In genomic region chr19:47429245-47429644, GRCm38 (mm10) we compare ENCODE assay signal across 9 mouse cellular contexts. TPM values are rescaled to one million over a fixed set of nuclear protein-coding genes. Genes with fewer than 3 reads are reported as not detected.
DNase-seq lines count a peak whose midpoint lies in the region; ATAC-seq and TF ChIP-seq lines count a peak whose summit lies in the region.
"Had no signal": no experiment of that assay in that cellular context is flagged by ENCODE, and none has a peak within 500 bp of the region (broad histone marks: within the 10 kb centered on the region; RNA-seq: fewer than 3 reads in every experiment).

No protein-coding gene starts in this region.

- WGBS in kidney, embryonic 15.5 days: 71% methylated on average over 3 of the region's 3 CpGs
- 37% methylated on average over 3 of the region's 3 CpGs for WGBS in heart, adult 2 months
- WGBS in heart, embryonic 16.5 days: 38% methylated on average over 3 of the region's 3 CpGs
- 85% methylated on average over 3 of the region's 3 CpGs for WGBS in liver, embryonic 11.5 days
- 94% methylated on average over 3 of the region's 3 CpGs for WGBS in midbrain, embryonic 11.5 days

- H3K9ac ChIP-seq in kidney, embryonic 15.5 days: no peak overlapping the region
- no peak overlapping the region for H3K9ac ChIP-seq in heart, adult 2 months (ENCODE audit: low read depth, low read length)
- H3K9ac ChIP-seq in heart, embryonic 16.5 days (ENCODE audit: low read length): no peak overlapping the region
- H3K9ac ChIP-seq in liver, embryonic 11.5 days (ENCODE audit: low read depth, low read length): 0 out of 2 replicates have a peak overlapping the region, but pooled peaks have one; percentile 6
- H3K9ac ChIP-seq in midbrain, embryonic 11.5 days (ENCODE audit: low read length): no peak overlapping the region

- no peak overlapping the region for H3K4me3 ChIP-seq in kidney, embryonic 15.5 days (replicated peaks)
- H3K4me3 ChIP-seq in heart, adult 2 months: no peak overlapping the region
- no peak overlapping the region for H3K4me3 ChIP-seq in heart, embryonic 16.5 days (ENCODE audit: low read length)
- no peak overlapping the region for H3K4me3 ChIP-seq in liver, embryonic 11.5 days (ENCODE audit: low read depth, low read length)
- H3K4me3 ChIP-seq in midbrain, embryonic 11.5 days (ENCODE audit: low read depth, low read length): no peak overlapping the region

- 0 out of 2 replicates have a peak, but pooled peaks cover under 1% of the 10 kb centered on the region for H3K36me3 ChIP-seq in kidney, embryonic 15.5 days
- H3K36me3 ChIP-seq in heart, adult 2 months (ENCODE audit: control insufficient read depth, insufficient read depth, low read length): no peaks in the 10 kb centered on the region; the same call in 1 of the 2 replicates
- H3K36me3 ChIP-seq in heart, embryonic 16.5 days (ENCODE audit: control insufficient read depth, insufficient read depth): no peaks in the 10 kb centered on the region; the same call in 1 of the 2 replicates
- H3K36me3 ChIP-seq in liver, embryonic 11.5 days (ENCODE audit: control insufficient read depth, insufficient read depth, low read length): no peaks in the 10 kb centered on the region
- H3K36me3 ChIP-seq in midbrain, embryonic 11.5 days (ENCODE audit: control insufficient read depth, insufficient read depth, low read length): no peaks in the 10 kb centered on the region

- 0 out of 2 replicates have a peak, but pooled peaks have one; percentile 12 for TF ChIP-seq CTCF in heart, adult 2 months (IDR thresholded peaks at IDR 0.05)

- no peak for ATAC-seq in kidney, embryonic 15.5 days (replicated peaks; ENCODE audit: low FRiP score)
- no peak for ATAC-seq in heart, embryonic 16.5 days (replicated peaks; ENCODE audit: extremely low read depth, insufficient read depth, low FRiP score)
- ATAC-seq in liver, embryonic 11.5 days (replicated peaks; ENCODE audit: low FRiP score): no peak
- no peak for ATAC-seq in midbrain, embryonic 11.5 days (ENCODE audit: low FRiP score)
- no peak for ATAC-seq in inflammation-experienced regulatory T-cells, adult 6 months

- H3K4me2 ChIP-seq in kidney, embryonic 15.5 days: no peak overlapping the region
- no peak overlapping the region for H3K4me2 ChIP-seq in heart, embryonic 16.5 days (ENCODE audit: low read depth, low read length)
- peak overlapping the region; percentile 8; the same call in 1 of the 2 replicates for H3K4me2 ChIP-seq in liver, embryonic 11.5 days
- no peak overlapping the region for H3K4me2 ChIP-seq in midbrain, embryonic 11.5 days

- peaks cover 4% of the 10 kb centered on the region for H3K79me2 ChIP-seq in heart, adult 2 months (replicated peaks; ENCODE audit: control insufficient read depth, insufficient read depth, low read length)

- H3K27ac ChIP-seq in kidney, embryonic 15.5 days: peak overlapping the region; percentile 72; the same call in 1 of the 2 replicates
- H3K27ac ChIP-seq in heart, adult 2 months: peak overlapping the region; percentile 52
- peak overlapping the region; percentile 44 for H3K27ac ChIP-seq in heart, embryonic 16.5 days (ENCODE audit: low read length)
- H3K27ac ChIP-seq in liver, embryonic 11.5 days (ENCODE audit: low read depth, low read length): peak overlapping the region; percentile 60; the same call in 1 of the 2 replicates
- no peak overlapping the region for H3K27ac ChIP-seq in midbrain, embryonic 11.5 days (ENCODE audit: low read depth, low read length)

- H3K4me1 ChIP-seq in kidney, embryonic 15.5 days: peaks cover 47% of the 10 kb centered on the region
- H3K4me1 ChIP-seq in heart, adult 2 months (ENCODE audit: control insufficient read depth, insufficient read depth, low read length): peaks cover 29% of the 10 kb centered on the region
- H3K4me1 ChIP-seq in heart, embryonic 16.5 days (ENCODE audit: control insufficient read depth, insufficient read depth, low read length): peaks cover 42% of the 10 kb centered on the region
- peaks cover 58% of the 10 kb centered on the region for H3K4me1 ChIP-seq in liver, embryonic 11.5 days (replicated peaks; ENCODE audit: control insufficient read depth, insufficient read depth, low read length)
- 0 out of 2 replicates have a peak, but pooled peaks cover 2% of the 10 kb centered on the region for H3K4me1 ChIP-seq in midbrain, embryonic 11.5 days (ENCODE audit: control insufficient read depth, insufficient read depth, low read length)

- no peaks in the 10 kb centered on the region for H3K27me3 ChIP-seq in kidney, embryonic 15.5 days
- no peaks in the 10 kb centered on the region for H3K27me3 ChIP-seq in heart, adult 2 months (ENCODE audit: control insufficient read depth, insufficient read depth, low read length)
- no peaks in the 10 kb centered on the region for H3K27me3 ChIP-seq in heart, embryonic 16.5 days (ENCODE audit: control insufficient read depth, insufficient read depth, low read length)
- no peaks in the 10 kb centered on the region for H3K27me3 ChIP-seq in liver, embryonic 11.5 days (replicated peaks; ENCODE audit: control insufficient read depth, insufficient read depth, low read length)
- no peaks in the 10 kb centered on the region for H3K27me3 ChIP-seq in midbrain, embryonic 11.5 days (ENCODE audit: control insufficient read depth, insufficient read depth, low read length)

- H3K9me3 ChIP-seq in kidney, embryonic 15.5 days (replicated peaks): no peaks in the 10 kb centered on the region
- no peaks in the 10 kb centered on the region for H3K9me3 ChIP-seq in heart, embryonic 16.5 days (replicated peaks; ENCODE audit: control insufficient read depth, low read length)
- H3K9me3 ChIP-seq in liver, embryonic 11.5 days (ENCODE audit: control insufficient read depth, low read length): no peaks in the 10 kb centered on the region
- H3K9me3 ChIP-seq in midbrain, embryonic 11.5 days (ENCODE audit: control insufficient read depth, low read length): no peaks in the 10 kb centered on the region

- no peak for TF ChIP-seq POLR2A in heart, adult 2 months (IDR thresholded peaks at IDR 0.05; ENCODE audit: insufficient read depth, low read depth, low read length)

- intact Hi-C loops in heart, adult 2 months (cut with DNase I): loop anchor here (5.0 kb wide), 1 partner anchor 33 kb away; the partner anchor contains the start of gene Sh3pxd2a

- no peak for TF ChIP-seq EP300 in heart, adult 2 months (IDR thresholded peaks at IDR 0.05; ENCODE audit: insufficient read depth, low read depth, low read length)

- no peak for DNase-seq in kidney, adult 11 months
- peak; percentile 63 to 76 for DNase-seq in heart, adult 2 months
- no peak for DNase-seq in liver, embryonic 11.5 days (ENCODE audit: low spot score)
- no peak for DNase-seq in midbrain, embryonic 11.5 days (ENCODE audit: low spot score, missing footprints)
- no peak for DNase-seq in adrenal gland, adult 2 months
- DNase-seq: embryo, embryonic 11 days had no signal

RNA-seq across cellular contexts. Expression of gene Sh3pxd2a, which starts 35.0 kb away (rescaled TPM):
- 5.5 and 6.4 TPM in 2 replicates for polyA plus RNA-seq in kidney, embryonic 15.5 days (2015; fragmentation: Nextera tagmentation; extraction: Ambion mirVana)
- total RNA-seq in heart, adult 2 months (2021): 10 to 100 TPM; 52.3 to 53.2 TPM
- 36.1 and 40.3 TPM in 2 replicates for polyA plus RNA-seq in heart, adult 2 months (2012; rRNA removed)
- polyA plus RNA-seq in heart, embryonic 16.5 days (2015; fragmentation: Nextera tagmentation; extraction: Ambion mirVana): 4.5 and 6.3 TPM in 2 replicates
- polyA plus RNA-seq in liver, embryonic 11.5 days (2014; fragmentation: Nextera tagmentation; extraction: Ambion mirVana): 2.9 and 3.6 TPM in 2 replicates
- polyA plus RNA-seq in midbrain, embryonic 11.5 days (2014; fragmentation: Nextera tagmentation; extraction: Ambion mirVana): 4.0 and 4.1 TPM in 2 replicates
- polyA plus RNA-seq in inflammation-experienced regulatory T-cells, adult 6 months (2017; shearing (Covaris generic)): under 1 TPM; 0.30 to 0.87 (median 0.54) TPM
- total RNA-seq in adrenal gland, adult 2 months (2021): 10 to 100 TPM; 68.2 to 90.0 TPM
- 33.1 and 61.0 TPM in 2 replicates for polyA plus RNA-seq in adrenal gland, adult 2 months (2012; rRNA removed)

Comparison
In these comparisons a context has a peak if more than half of its experiments do, and no peak if none do; other contexts are left out.
1. DNase-seq: peak in heart, adult 2 months (2 of 2); none in kidney, adult 11 months (single experiment), liver, embryonic 11.5 days (single experiment), midbrain, embryonic 11.5 days (single experiment) and adrenal gland, adult 2 months (single experiment).